Mouse (Mus musculus) limb, embryonic 13.5 days (tissue): ENCODE results near the gene Pfdn4. TPM values are rescaled to one million over a fixed set of nuclear protein-coding genes. Genes with fewer than 3 reads are reported as not detected.

Experiments used
- ATAC-seq: fragments of 200-750 bp; cut with Nextera tagmentation; 2 replicates; pipeline ENCODE4 v1.8.0; 2017; ENCODE audit warnings: low read depth, moderate number of reproducible peaks, moderate TSS enrichment; ENCODE audit not compliant: low FRiP score
- H3K27ac ChIP-seq: fragments of 300-500 bp; sonication (generic); 2 replicates; pipeline ENCODE4 v1.5.1; 2015; ENCODE audit warnings: inconsistent platforms, mild to moderate bottlenecking, moderate library complexity
- H3K27me3 ChIP-seq: fragments of 300-500 bp; sonication (generic); 2 replicates; pipeline ENCODE4 v1.6.1; 2015; ENCODE audit warnings: mild to moderate bottlenecking, inconsistent platforms
- H3K36me3 ChIP-seq: fragments of 300-500 bp; sonication (generic); 2 replicates; pipeline ENCODE4 v1.6.1; 2015; ENCODE audit warnings: inconsistent platforms, mild to moderate bottlenecking, moderate library complexity
- H3K4me1 ChIP-seq: fragments of 300-500 bp; sonication (generic); 2 replicates; pipeline ENCODE4 v1.6.1; 2015; ENCODE audit warnings: inconsistent platforms
- H3K4me2 ChIP-seq: fragments of 300-500 bp; sonication (generic); replicated peaks from 2 replicates; pipeline ENCODE4 v1.6.1; 2015; ENCODE audit warnings: inconsistent platforms, mild to moderate bottlenecking, moderate library complexity
- H3K4me3 ChIP-seq: fragments of 300-500 bp; sonication (generic); 2 replicates; pipeline ENCODE4 v1.5.1; 2015; ENCODE audit warnings: moderate library complexity, mild to moderate bottlenecking, inconsistent platforms
- H3K9ac ChIP-seq: fragments of 300-500 bp; sonication (generic); 2 replicates; pipeline ENCODE4 v1.6.1; 2015; ENCODE audit warnings: mild to moderate bottlenecking, inconsistent platforms
- H3K9me3 ChIP-seq: fragments of 300-500 bp; sonication (generic); 2 replicates; pipeline ENCODE4 v1.6.1; 2016; ENCODE audit warnings: inconsistent platforms
- WGBS: fragments of 180-500 bp; shearing (Covaris S2); methylation state at CpG from one replicate; pipeline ENCODE4 v1.1.7; 2015; 5-methylcytosine and 5-hydroxymethylcytosine counted together
- polyA plus RNA-seq: library from polyadenylated mRNA; unstranded; fragments of >200 nt; fragmentation: Nextera tagmentation; extraction: Ambion mirVana; gene quantifications from 2 replicates; pipeline ENCODE4 v1.2.1, GENCODE M21; 2015

Pfdn4 gene
- polyA plus RNA-seq, 1 experiment from 2014 or later = 87.9 TPM

DNA sequence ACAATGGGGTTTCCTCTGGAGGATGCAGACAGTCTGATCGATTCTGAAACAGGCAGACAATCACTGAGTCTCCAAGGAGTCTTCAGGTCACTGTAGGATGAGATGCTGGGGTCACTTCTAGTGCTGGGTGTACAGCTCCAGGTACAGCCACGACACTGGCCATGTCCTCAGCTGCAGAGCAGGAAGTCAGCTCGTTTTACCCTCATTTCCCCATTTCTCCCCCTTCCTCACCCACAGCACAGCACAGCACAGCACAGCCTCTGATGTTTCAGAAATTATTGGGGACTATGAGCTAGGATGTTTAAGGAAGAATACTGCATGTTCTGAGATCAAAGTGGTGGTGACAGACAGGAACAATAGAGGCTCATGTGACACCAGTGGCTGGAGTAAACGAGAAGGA, 7.8 kb downstream of the Pfdn4 start:
- H3K4me1 ChIP-seq = 0 out of 2 replicates have a peak, but pooled peaks cover 5% of the 10 kb centered on the region
- no peaks in the 10 kb centered on the region for H3K9me3 ChIP-seq
- H3K4me2 ChIP-seq = no peak overlapping the region
- no peak overlapping the region for H3K9ac ChIP-seq
- WGBS = 25% methylated on average over 4 of the region's 4 CpGs
- no peaks in the 10 kb centered on the region for H3K36me3 ChIP-seq
- peaks cover 29% of the 10 kb centered on the region for H3K27me3 ChIP-seq
- no peak for ATAC-seq
- no peak overlapping the region for H3K4me3 ChIP-seq
- H3K27ac ChIP-seq = no peak overlapping the region

DNA sequence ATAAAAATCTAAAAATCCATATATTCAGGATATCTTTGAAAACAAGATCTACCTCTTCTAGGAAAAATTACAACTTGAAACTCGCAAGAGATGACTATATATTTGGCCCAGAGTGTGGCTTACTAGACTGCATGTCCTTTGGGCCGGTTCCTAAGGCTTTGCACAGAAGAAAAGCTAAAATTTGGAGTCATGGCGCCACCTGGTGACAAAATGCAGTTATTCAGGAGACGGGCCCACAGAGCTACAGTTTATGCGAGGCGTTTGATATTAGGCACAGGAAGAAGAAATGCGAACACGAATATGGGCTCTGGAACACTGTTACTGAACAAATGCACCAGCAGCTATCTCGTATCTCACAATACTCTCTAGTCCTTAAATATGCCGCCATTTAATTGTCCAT, 11.5 kb downstream of the Pfdn4 start:
- Histone ChIP-seq H3K4me2 (no peak overlapping the region), H3K27ac (no peak overlapping the region), H3K9me3 (no peaks in the 10 kb centered on the region), H3K9ac (no peak overlapping the region), H3K27me3 (peaks cover 11% of the 10 kb centered on the region), H3K4me3 (no peak overlapping the region), H3K36me3 (no peaks in the 10 kb centered on the region), H3K4me1 (peaks cover 14% of the 10 kb centered on the region)
- whole genome bisulfite sequencing = 8% methylated on average over 10 of the region's 10 CpGs
- no peak for ATAC-seq

DNA sequence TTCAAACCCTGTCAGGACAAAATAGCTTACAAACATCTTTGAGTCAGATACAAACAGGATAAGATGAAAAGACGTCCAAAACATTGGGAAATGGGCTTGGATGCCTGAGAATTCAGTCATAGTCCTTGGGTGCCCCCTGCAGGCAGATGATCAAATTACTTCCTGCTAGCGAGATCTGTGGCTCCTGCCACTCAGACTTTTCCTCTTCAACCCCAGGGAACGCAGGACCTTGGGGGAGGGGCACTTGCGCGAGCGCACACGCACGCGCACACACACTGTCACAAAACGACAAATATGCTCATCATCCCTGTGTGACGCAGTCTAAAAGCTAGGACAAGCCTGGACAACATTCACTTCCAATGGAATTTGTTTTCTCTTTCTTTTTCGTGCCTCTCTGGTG, 12.6 kb downstream of the Pfdn4 start:
- Histone ChIP-seq H3K27ac (no peak overlapping the region), H3K9me3 (no peaks in the 10 kb centered on the region), H3K27me3 (0 out of 2 replicates have a peak, but pooled peaks cover 4% of the 10 kb centered on the region), H3K9ac (peak overlapping the region; percentile 27; the same call in 1 of the 2 replicates), H3K36me3 (no peaks in the 10 kb centered on the region), H3K4me1 (peaks cover 25% of the 10 kb centered on the region), H3K4me3 (peak overlapping the region; percentile 38), H3K4me2 (peak overlapping the region; percentile 68)
- WGBS = 3% methylated on average over 12 of the region's 12 CpGs
- no peak for ATAC-seq

DNA sequence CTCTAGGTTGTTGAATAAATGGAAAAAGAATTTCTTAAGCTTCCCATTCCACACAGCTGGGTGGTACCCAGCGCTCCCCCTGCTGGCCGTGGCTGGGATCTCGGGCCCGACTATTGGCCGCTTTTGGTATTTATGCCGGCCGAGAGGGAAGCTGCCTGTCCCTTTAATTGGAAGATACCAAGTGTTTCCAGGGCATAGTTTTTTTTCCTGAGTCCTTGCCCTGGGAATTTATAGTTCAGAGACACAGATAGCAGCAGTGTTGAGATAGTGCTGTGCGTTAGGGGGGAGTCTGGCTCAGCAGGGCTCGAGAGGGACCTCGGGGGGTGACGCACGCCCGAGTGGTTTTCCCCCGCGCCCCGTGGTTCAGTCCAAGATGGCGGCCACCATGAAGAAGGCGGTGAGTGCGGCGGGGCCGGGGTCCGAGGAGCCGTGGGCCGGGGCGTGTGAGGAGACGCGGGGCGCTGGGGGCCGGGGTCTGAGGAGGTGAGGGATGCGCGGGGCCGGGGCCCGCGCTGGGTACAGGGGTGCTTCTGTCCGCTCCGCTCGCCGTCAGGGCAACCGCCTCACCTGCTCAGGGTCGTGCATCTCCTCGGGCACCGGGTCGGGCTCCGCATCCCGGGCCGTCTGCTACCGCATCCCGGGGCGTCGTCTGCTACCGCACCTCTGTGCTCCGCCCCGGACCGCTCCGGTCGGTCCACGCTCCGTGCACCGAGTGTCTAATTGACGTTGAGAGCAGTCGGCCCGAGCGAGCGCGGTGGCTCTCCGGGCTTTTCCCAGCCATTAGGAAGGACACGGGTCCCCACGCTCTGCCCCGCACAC, 15.1 kb downstream of the Pfdn4 start:
- Histone ChIP-seq H3K4me2 (peak overlapping the region; percentile 69), H3K27ac (peak overlapping the region; percentile 72), H3K27me3 (no peaks in the 10 kb centered on the region), H3K9ac (peak overlapping the region; percentile 93), H3K4me1 (peaks cover 25% of the 10 kb centered on the region), H3K9me3 (no peaks in the 10 kb centered on the region), H3K36me3 (peaks cover 6% of the 10 kb centered on the region), H3K4me3 (peak overlapping the region; percentile 97)
- under 1% methylated on average over 55 of the region's 69 CpGs for WGBS
- ATAC-seq = peak; percentile 75

DNA sequence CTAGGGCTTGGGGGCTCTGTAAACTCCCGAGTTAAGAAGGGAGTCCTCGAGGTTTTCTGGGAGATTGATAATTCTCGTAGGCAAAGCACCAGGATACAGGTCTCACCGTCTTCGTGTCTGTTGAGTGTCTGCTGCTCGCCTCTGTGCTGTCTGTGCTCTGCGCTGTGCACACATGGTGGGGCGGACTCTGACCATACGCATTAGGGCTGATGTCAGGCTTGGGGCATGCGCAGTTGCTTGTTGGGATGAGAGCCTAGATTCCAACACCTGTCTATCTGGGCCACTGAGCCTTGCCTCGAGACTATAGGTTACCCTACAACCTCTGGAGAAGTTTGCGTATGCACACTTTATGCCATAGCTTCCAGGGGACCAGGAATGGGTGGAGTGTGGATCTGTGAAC, 17.5 kb downstream of the Pfdn4 start:
- Histone ChIP-seq H3K4me2 (no peak overlapping the region), H3K4me1 (peaks cover 21% of the 10 kb centered on the region), H3K27me3 (no peaks in the 10 kb centered on the region), H3K36me3 (peaks cover 29% of the 10 kb centered on the region), H3K4me3 (no peak overlapping the region), H3K9ac (no peak overlapping the region), H3K9me3 (no peaks in the 10 kb centered on the region), H3K27ac (no peak overlapping the region)
- ATAC-seq = no peak
- WGBS = 90% methylated on average over 12 of the region's 12 CpGs

DNA sequence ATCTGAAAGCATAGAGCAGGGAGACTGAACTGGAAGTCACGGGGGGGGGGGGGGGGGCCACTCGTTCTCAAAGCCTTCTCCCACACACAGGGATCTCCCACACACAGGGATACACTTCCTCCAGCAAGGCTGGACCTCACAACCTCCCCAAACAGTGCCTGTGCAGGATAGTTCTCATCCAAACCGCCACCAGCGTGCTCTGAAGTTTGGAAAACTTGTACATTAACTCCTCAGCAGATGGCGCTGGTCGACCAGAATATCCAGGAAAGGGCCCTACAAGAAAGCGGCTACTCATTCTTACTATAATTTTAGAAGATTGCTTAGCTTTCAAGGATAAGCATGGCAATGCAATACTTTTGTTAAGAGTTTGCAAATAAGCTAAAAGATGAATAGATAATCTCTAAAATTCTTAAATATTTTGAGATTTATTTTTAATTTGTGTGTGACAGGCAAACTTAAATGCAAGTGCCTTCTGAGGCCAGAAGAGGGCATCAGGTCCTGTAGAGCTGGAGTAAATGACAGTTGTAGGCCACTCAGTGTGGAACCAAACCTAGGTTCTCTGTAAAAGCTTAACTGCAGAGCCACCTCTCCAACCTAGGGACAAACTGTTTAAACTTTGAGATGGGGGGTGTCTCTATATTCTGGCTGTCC, 24.2 kb downstream of the Pfdn4 start:
- no peaks in the 10 kb centered on the region for H3K9me3 ChIP-seq
- H3K4me3 ChIP-seq = no peak overlapping the region
- 7% methylated on average over 7 of the region's 7 CpGs for WGBS
- H3K4me2 ChIP-seq = no peak overlapping the region
- H3K4me1 ChIP-seq = no peaks in the 10 kb centered on the region
- H3K27me3 ChIP-seq = no peaks in the 10 kb centered on the region
- ATAC-seq = peak; percentile 59; the same call in 1 of the 2 replicates
- no peak overlapping the region for H3K27ac ChIP-seq
- no peak overlapping the region for H3K9ac ChIP-seq
- peaks cover 39% of the 10 kb centered on the region for H3K36me3 ChIP-seq

DNA sequence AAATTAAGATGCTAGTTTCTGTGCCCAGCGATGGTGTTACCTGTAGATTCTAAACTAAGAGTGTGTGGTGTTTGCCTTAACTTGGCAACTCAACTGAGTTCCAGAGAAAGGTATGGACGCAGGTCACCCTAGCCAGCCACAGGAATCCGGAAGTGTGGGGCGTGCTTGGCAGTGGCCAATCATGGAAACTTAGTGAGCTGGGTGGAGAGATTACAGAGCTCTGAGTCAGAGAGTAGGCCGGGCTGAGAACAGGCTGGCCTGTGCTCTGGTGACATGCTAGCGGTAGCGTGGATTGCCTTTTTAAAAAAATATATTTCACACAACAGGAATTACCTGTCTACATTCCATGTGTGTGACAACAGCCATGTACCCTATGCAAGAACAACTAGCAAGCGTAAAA, 30.3 kb downstream of the Pfdn4 start:
- Histone ChIP-seq H3K27me3 (0 out of 2 replicates have a peak, but pooled peaks cover 5% of the 10 kb centered on the region), H3K27ac (no peak overlapping the region), H3K4me3 (no peak overlapping the region), H3K36me3 (no peaks in the 10 kb centered on the region), H3K9ac (no peak overlapping the region), H3K4me2 (no peak overlapping the region), H3K9me3 (no peaks in the 10 kb centered on the region), H3K4me1 (no peaks in the 10 kb centered on the region)
- ATAC-seq = no peak
- WGBS = 85% methylated on average over 8 of the region's 8 CpGs

DNA sequence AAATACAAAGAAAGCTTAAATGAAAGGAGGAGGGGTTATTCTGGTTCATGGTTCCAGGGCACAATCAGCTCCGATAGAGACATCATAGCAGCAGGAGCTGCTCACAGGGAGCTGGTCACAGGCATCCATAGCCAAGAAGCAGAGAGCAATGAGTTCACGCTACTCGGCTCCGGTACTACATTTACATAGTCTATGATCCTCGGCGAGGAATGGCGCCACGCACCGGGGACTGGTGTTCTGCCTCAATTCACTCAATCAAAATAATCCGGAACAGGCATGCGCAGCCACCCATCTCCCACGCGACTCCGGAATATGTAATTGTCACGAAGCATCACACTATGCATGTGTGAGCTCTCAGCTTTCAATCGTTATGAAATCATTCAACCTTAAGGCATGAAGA, 31.8 kb downstream of the Pfdn4 start:
- ATAC-seq = no peak
- 91% methylated on average over 16 of the region's 16 CpGs for WGBS

DNA sequence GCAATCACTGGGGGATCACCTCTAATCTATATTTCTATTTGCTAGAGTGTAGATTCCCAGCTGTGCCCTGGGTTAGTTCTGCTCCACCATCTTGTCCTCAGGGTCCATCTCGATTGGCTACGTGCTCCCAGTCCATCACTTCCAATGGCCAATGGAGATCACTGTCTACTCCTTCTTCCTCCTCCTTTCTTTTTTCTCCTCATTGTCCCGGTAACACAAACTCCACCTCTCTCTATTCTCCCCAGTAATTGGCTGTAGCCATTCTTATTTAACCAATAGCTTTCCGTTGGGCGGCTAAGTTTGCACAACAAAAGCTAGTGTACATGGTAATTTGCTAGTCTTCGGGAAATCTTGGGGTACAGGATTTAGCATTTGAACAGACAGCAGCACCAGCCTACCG, 33.5 kb downstream of the Pfdn4 start:
- Histone ChIP-seq H3K9ac (no peak overlapping the region), H3K27me3 (peaks cover 9% of the 10 kb centered on the region; the same call in 1 of the 2 replicates), H3K36me3 (no peaks in the 10 kb centered on the region), H3K4me1 (no peaks in the 10 kb centered on the region), H3K9me3 (no peaks in the 10 kb centered on the region), H3K4me3 (no peak overlapping the region), H3K27ac (no peak overlapping the region), H3K4me2 (no peak overlapping the region)
- 90% methylated on average over 7 of the region's 7 CpGs for whole genome bisulfite sequencing
- ATAC-seq = no peak

More for the DNA sequence above, 31.8 kb downstream of the Pfdn4 start:
- Histone ChIP-seq H3K4me3 (no peak overlapping the region), H3K4me1 (no peaks in the 10 kb centered on the region), H3K27ac (no peak overlapping the region), H3K9ac (no peak overlapping the region), H3K4me2 (no peak overlapping the region), H3K27me3 (peaks cover 5% of the 10 kb centered on the region; the same call in 1 of the 2 replicates), H3K9me3 (no peaks in the 10 kb centered on the region), H3K36me3 (no peaks in the 10 kb centered on the region)

DNA sequence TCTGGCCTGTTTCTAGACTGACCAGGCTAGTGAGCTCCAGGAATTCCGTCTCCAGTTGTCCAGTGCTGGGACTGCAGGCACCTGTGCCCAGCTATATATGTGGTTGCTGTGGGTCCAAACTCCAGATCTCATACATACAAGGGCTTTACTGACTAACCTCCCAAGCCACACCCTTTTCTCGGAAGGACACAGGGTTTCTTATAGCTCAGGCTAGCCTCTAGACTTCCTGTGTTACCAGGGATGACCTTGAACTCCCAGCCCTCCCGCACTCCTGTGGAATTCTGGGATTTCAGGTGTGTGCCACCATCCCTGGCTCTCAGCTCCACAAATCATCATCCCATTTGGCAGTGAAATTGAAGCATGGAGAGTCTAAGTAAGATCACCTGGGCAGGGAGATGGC, 34.0 kb downstream of the Pfdn4 start:
- H3K4me1 ChIP-seq = no peaks in the 10 kb centered on the region
- H3K27me3 ChIP-seq = peaks cover 9% of the 10 kb centered on the region; the same call in 1 of the 2 replicates
- 91% methylated on average over 3 of the region's 3 CpGs for WGBS
- H3K4me3 ChIP-seq = no peak overlapping the region
- H3K4me2 ChIP-seq = no peak overlapping the region
- no peak overlapping the region for H3K9ac ChIP-seq
- ATAC-seq = no peak
- no peak overlapping the region for H3K27ac ChIP-seq
- H3K9me3 ChIP-seq = no peaks in the 10 kb centered on the region
- H3K36me3 ChIP-seq = no peaks in the 10 kb centered on the region

DNA sequence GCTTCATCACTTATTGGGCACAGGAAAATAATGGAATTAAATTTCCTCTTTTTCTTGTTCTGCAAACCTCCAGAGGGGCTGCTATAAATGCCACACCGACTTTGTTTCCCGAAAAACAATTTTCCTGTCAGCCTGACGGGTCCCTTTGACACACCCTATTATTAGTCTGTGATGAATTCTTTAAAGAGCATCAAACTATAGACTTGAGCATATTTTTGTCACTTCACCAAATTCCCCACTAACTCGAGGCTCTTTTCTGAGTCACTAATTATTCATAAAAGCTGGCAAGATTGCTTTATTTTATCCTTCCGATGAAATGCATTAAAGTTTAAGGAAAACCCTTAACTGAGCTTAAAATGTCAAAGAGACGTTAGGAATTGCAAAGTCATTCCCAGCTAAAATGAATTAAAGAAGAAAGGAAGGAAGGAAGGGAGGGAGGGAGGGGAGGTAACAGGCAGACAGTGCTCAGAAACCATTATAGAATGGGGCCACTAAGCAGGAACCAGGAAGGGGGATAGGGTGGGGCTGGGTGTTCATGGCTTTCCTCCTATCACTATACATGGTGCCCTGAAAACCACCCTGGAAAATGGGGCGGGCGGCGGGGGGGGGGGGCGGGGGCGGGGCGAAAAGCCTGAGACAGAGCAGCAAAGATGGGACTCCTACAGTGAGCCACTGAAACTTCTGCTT, 38.0 kb downstream of the Pfdn4 start:
- Histone ChIP-seq H3K27me3 (peaks cover 9% of the 10 kb centered on the region; the same call in 1 of the 2 replicates), H3K4me2 (no peak overlapping the region), H3K4me1 (peaks cover 5% of the 10 kb centered on the region), H3K36me3 (no peaks in the 10 kb centered on the region), H3K27ac (no peak overlapping the region), H3K4me3 (no peak overlapping the region), H3K9me3 (no peaks in the 10 kb centered on the region), H3K9ac (no peak overlapping the region)
- ATAC-seq = no peak
- WGBS = 49% methylated on average over 12 of the region's 12 CpGs

DNA sequence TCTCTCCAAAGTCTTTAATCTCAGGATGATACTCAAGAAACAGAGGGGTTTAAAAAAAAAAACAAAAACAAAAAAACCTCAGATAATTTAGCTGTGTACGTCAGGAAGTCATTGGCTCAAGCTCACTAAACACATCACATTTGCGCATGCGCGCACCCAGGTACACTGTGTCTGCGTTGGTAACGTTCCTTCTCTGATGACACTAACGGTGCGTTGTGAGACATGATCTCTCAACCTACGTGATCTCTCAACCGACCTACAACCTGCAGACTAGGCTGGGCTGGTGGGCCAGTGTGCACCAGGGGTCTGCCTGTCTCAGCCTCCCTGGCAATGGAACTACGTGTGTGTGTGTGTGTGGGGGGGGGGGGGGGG, 38.6 kb downstream of the Pfdn4 start:
- Histone ChIP-seq H3K4me3 (no peak overlapping the region), H3K27me3 (peaks cover 9% of the 10 kb centered on the region; the same call in 1 of the 2 replicates), H3K4me1 (peaks cover 5% of the 10 kb centered on the region), H3K36me3 (no peaks in the 10 kb centered on the region), H3K9ac (no peak overlapping the region), H3K9me3 (no peaks in the 10 kb centered on the region), H3K27ac (no peak overlapping the region), H3K4me2 (no peak overlapping the region)
- no peak for ATAC-seq
- 90% methylated on average over 11 of the region's 11 CpGs for WGBS
